Mouse (Mus musculus): Measurements from ENCODE around the gene Rnf220.

Gene Rnf220

DNA sequence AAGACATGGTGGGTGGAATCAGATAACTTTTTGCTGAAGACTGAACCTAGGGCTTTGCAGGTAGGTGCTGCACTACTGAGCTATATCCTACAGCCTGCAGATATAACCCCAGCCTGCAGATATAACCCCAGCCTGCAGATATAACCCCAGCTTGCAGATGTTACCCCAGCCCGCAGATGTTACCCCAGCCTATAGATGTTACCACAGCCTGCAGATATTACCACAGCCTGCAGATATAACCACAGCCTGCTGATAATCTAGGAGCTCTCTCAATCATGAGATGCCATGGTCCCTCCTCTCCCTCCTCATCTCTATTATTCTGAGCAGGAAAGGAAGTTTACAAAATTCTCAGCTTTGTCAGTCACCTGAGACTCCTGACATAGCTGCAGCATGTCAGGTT lies 111.6 kb downstream of the Rnf220 start:
- TF ChIP-seq GATA4 (IDR thresholded peaks at IDR 0.05; ENCODE audit: insufficient replicate concordance, low read length) = no peak

DNA sequence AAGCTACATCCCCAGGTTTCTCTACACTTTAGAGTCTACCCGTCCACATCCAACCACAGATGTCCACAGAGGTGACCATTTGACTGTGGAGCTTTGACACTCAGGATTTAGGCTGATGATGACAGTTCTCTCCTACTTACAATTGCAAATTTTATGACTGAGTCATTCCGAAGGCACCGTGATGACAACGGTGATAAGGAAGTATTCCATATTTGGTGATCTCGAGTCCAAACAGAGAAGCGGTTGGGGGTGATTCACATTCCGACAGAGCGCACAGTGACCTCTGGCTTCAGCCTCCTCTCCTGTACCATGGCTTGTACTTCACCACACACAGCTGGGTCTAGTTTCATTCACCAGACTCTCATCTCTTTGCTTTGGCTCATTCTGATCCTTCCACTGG lies 115.0 kb downstream of the Rnf220 start:
- TF ChIP-seq GATA4 (IDR thresholded peaks at IDR 0.05; ENCODE audit: insufficient replicate concordance, low read length) = no peak

DNA sequence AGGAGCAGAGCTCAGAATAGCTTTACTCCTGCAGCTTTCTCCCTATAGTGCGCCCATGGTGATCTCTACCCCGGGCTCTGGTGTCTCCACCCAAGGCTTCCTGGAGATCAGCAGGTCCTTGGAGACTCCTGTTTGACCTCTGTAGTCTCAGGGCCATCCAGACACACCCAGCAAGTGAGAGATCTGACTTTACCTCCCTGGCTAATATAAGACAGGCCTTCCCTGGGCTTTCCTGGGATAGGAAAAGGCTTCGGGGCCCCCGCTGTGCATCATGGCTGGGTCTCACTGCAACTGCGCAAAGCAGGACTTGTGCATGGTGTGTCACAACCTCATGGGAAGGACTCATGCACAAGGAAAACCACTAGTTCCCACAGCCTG lies 116.3 kb downstream of the Rnf220 start:
- TF ChIP-seq GATA4 (IDR thresholded peaks at IDR 0.05; ENCODE audit: insufficient replicate concordance, low read length) = no peak

DNA sequence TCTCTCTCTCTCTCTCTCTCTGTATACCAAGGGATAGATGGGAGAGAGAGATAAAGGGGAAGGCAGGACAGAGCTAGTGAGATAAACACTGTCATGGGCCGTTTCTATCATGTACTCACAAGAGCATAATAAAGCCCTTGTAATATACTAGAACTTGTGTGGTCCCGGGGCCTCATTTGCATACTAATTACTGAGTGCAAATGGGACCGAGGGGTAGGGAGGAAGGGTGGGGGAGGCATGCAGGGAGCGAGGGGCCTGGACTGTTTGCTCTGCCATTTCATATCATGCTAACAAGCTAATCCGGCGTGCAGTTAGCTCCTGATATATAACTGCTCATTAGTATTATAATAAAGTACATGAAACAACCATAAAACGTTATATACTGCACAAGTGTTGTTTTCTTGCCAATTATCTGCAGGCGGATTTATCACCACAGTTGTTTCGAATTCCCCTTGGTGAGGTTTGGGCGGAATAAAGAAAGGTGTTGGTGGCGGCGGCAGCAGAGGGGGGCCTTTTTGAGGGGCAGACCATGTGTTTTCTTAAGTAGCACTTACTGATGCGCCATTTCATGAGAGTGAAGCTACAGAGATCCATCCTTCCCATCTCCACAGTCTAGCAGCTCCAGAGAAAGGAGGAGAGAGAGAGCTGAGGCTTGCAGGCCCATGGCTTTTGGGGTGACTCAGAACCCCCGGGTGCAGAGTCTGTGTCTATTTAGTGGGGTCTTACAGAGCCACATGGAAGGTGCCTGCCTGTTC lies 116.9 kb downstream of the Rnf220 start:
- no peak for TF ChIP-seq GATA4 (IDR thresholded peaks at IDR 0.05; ENCODE audit: insufficient replicate concordance, low read length)

DNA sequence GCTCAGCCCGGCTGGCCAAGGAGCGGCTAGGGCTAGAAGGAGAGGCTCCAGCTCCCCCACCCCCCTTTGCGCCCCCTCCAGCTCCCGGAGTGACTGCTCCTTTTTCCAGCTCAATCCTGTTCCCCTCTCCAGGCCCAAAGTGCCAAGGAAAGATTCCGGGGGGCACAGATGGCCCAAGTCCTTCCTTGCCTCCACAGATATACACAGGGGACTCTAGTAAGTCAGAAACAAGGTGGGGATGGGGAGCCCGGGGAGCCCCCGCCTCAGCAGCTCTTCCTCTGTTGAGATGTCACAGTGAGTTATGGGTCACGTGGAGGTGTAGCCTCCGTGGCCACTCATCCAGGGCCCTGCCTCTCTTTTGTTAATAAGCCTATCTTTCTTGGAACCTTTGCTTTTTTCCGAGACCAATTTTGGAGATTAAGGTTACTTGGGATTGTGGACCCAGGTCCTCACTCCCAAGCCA lies 122.7 kb downstream of the Rnf220 start:
- no peak for TF ChIP-seq GATA4 (IDR thresholded peaks at IDR 0.05; ENCODE audit: insufficient replicate concordance, low read length)

DNA sequence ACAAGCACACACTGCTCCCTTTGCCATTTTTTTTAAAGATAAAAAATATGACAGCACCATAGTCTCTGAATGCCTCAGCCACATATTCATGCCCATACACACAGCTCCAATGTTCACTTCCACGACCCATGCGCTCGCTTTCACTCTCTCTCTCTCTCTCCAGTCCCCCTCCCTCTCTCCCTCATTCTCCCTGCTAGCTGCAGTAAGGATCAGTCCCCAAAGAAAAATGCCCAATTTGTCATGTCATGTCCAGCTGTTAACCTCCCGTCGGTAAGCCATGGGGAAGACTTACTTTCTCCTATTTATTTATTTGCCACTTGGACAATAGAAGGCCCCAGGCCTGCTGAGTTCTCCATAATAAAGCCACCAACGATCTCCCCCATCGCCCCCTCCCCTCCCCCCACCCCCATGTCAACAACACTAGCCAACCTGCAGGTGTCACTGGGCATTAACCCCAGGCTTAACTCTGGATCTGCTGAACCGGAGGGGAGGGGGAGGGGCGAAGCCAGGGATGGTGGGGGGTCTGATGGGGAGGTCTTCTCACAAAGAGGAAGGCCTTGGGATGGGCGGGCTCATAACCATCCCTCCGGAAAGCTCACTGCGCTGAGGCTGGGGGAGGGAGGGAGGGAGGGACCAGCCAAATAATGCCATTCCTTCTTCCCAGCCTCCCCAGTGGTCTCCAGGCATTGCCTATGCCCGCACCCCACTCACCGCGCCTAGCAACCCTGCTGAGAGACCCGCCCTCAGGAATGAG lies 123.4 kb downstream of the Rnf220 start:
- TF ChIP-seq GATA4 (IDR thresholded peaks at IDR 0.05; ENCODE audit: insufficient replicate concordance, low read length) = no peak

DNA sequence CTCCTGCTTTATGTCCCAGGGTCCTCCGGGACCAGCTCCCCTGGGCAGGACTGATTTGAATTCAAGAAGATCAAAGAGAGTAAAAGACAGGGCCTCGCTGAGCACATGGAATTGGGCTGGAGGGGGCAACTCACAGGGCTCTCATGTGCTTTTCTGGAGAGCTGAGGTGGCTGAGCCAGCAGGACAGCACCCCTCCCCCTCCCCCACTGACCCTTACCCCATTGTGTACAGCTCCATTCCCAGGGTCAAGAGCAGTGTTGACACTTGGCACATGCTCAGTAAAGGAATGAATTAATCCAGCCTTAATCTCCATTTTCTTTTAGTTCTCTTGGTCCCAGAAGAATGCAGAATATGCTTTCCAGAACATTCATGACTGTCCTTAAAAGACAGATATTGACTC lies 125.0 kb downstream of the Rnf220 start:
- TF ChIP-seq GATA4 (IDR thresholded peaks at IDR 0.05; ENCODE audit: insufficient replicate concordance, low read length) = no peak

DNA sequence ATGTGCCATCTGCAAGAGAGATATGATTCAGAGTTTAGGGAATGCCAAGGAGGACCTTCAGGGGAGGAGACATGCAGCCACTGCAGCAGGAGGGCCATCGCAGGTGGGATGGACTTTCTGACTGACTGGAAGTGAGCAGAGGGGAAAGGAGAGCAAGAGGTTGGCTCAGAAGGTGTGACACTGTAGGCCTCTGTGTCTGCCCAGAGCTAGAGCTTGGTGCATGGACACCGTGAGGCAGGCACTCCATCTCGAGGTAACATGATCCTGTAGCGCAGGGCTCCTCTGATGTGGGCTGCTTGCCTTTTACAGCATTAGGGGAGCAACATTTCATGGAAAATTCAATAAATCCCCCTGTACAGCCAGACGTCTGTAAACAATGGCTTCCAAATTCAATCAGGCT lies 126.5 kb downstream of the Rnf220 start:
- no peak for TF ChIP-seq GATA4 (IDR thresholded peaks at IDR 0.05; ENCODE audit: insufficient replicate concordance, low read length)

DNA sequence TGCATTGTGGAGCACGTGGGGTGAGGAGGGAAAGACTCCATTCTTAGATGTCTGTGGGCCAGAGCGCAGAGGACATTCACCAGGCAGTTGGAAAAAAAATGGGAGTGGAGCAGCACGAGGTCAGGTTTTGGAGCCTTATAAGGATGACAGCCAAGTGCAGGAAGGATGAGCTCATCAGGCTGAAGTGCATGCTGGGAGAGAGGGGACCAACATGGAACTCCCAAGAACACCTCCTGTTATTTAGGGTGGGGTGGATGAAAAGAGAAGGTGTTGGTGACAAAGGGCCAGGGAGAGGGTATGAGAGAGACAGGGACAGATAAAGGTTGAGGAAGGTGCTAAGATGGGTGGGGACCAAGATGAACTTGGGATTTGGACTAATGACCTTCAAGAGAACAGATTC lies 127.3 kb downstream of the Rnf220 start:
- TF ChIP-seq GATA4 (IDR thresholded peaks at IDR 0.05; ENCODE audit: insufficient replicate concordance, low read length) = no peak

DNA sequence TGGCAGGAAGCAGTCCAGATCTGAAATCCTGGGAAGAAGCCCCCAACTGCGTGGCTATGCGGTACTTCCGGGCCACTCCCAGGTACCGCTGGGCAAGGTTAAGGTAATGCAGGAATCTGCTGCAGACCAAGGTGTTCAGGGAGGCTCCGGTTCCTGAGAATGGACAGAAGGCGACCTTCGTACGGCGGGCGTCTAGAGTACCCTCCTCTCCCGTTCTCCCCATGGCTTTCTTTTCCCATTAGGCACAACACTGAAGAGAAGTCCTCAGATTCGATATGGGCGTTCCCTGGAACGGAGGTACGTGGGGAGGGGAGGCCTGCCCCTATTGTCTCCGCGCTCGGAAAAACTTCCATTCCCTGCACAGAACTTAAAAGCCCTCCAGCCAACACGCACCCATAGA lies 129.5 kb downstream of the Rnf220 start:
- no peak for TF ChIP-seq GATA4 (IDR thresholded peaks at IDR 0.05; ENCODE audit: insufficient replicate concordance, low read length)

DNA sequence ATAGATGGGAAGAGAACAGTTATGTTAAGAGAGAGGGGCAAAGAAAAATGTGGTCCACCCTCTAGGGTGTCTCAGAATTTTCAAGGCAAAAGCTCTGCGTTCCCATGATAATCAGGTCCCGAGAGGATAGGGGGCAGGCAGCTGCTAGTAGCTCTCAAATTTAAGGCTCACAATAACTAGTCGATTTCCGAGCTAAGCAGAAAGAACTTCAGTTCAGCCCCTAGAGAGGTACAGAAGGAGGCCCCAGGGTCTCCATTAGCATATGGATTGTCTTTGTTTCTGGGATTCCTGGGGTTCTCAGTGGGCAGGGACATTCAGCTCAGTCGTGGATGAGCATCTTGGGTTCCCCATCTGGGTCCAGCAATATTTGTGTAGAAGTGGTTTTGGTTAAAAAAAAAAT lies 134.8 kb downstream of the Rnf220 start:
- no peak for TF ChIP-seq GATA4 (IDR thresholded peaks at IDR 0.05; ENCODE audit: insufficient replicate concordance, low read length)

DNA sequence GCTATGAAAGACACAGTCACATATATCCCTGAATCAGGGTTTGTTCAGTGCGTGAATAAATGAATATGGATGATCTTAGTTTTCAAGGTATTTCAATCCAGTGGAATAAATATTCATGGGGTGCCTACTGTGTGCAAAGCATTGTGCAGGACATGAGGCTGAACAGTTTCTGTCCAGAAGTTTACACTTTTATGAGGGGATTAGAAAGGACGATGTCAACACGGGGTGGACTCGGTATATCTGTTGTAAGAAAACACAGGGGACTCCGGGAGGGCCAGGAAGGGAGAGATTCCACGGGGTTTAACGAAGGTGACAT lies 135.3 kb downstream of the Rnf220 start:
- no peak for TF ChIP-seq GATA4 (IDR thresholded peaks at IDR 0.05; ENCODE audit: insufficient replicate concordance, low read length)

DNA sequence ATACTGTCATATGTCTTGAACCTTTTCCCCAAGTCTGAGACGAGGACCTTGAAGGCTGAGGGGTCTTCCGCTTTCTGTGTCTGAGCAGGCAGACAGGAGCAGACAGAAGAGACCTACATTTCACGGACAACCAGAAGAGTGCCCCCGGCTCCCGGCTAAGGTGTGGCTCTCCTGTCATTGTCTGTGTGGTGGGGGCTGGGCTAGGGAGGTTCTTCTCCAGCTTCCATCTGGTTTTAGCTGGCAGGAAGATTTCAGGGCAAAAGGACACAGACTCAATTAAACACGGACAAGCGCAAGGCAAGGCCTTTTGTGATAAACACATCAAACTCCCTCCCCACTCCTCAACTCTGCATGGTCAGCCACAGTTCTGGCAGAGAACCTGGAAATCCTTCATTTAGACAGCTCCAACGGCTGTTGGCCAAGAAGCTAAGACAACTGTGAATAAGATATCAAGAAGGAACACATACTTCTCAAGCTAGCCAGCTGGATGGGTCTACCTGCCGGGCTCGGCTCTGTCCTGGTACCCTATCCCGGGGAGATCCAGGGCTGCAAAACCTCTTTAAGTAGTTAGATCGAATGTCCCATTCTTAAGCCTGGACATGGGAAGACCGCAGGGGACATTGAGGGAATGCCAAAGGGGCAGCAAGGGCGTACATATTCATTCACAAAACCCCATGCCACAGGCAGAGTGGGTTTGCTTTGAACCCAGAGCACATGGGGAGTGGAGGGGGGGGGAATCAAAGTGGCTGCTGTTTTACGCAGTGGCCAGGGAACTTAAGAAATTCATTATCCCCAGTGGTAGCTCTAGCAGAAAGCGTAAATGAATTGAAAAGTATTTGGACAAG lies 135.9 kb downstream of the Rnf220 start:
- no peak for TF ChIP-seq GATA4 (IDR thresholded peaks at IDR 0.05; ENCODE audit: insufficient replicate concordance, low read length)

DNA sequence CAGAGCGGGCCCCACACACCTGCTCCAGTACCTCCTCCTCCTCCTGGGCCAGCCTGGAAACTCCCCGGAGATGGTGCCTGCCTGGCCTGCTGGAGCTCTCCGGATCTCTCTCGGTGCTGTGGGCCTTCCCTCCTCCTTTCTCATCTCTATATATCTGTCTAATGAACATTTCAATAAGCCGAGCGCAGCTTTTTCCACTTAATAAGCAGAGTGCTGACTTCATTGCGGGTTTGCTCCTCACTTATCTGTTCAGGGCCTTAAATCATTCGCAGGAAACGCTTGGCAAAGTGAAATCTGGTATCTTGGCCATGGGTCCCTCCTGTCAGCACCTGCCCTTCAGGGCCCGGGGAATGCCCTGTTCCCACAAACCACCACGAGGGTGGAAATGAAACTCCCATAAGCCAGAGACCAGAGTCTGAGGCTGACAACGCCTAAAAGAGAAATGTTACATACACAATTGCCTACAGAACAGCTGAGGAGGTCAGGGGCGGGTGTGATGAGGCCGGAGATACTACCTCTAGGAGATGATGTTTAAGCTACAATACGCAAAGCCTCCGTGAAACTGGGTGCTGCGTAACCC lies 137.0 kb downstream of the Rnf220 start:
- no peak for TF ChIP-seq GATA4 (IDR thresholded peaks at IDR 0.05; ENCODE audit: insufficient replicate concordance, low read length)

DNA sequence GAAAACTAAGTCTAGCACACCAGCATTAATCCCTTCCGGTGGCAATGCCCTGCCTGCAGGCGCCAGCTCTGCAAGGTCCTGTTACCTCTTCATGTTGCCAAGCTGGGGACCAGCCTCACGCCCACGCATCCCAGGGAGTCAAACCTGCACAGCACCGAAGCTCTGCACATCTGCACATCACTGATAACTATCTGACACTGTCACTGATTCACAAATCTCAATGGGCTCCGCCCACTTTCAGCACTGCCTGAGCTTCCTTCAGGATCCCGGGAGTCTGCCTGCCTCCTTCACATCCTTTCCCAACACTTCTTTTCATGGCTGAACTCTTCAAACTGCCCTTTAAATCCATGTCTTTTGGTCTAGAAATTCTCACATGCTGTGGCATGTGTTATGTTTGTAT lies 138.9 kb downstream of the Rnf220 start:
- TF ChIP-seq GATA4 (IDR thresholded peaks at IDR 0.05; ENCODE audit: insufficient replicate concordance, low read length) = no peak

Data from liver, adult (tissue).